Mouse (Mus musculus): ENCODE data around the gene Phrf1. TPM values are rescaled to one million over a fixed set of nuclear protein-coding genes. Genes with fewer than 3 reads are reported as not detected.

The Phrf1 gene
- polyA plus RNA-seq, 1 experiment from 2014 or later, result 67.1 TPM

GRCm38 (mm10) chr7:141268466-141269272 is 40.1 kb downstream of the Phrf1 start:
- WGBS, result 81% methylated on average over 24 of the region's 24 CpGs
- H3K4me3 ChIP-seq (ENCODE audit: low read depth, low read length), result no peak overlapping the region
- DNase-seq (ENCODE audit: low spot score) (no peak), ATAC-seq (ENCODE audit: low FRiP score) (no peak)
- H3K4me2 ChIP-seq (replicated peaks; ENCODE audit: low read depth, low read length), result no peak overlapping the region
- no peaks in the 10 kb centered on the region for H3K9me3 ChIP-seq (ENCODE audit: control insufficient read depth, low read length)
- H3K4me1 ChIP-seq (replicated peaks; ENCODE audit: control insufficient read depth, insufficient read depth, low read length), result 0 out of 2 replicates have a peak, but pooled peaks cover 3% of the 10 kb centered on the region
- H3K9ac ChIP-seq (ENCODE audit: low read depth, low read length), result no peak overlapping the region
- H3K36me3 ChIP-seq (ENCODE audit: control insufficient read depth, insufficient read depth, low read length), result no peaks in the 10 kb centered on the region
- H3K27me3 ChIP-seq (ENCODE audit: control insufficient read depth, insufficient read depth, low read length), result no peaks in the 10 kb centered on the region
- H3K27ac ChIP-seq (ENCODE audit: low read depth, low read length), result no peak overlapping the region

- no peaks in the 10 kb centered on the region for H3K27me3 ChIP-seq (ENCODE audit: control insufficient read depth, insufficient read depth, low read length)
- no peak overlapping the region for H3K4me3 ChIP-seq (ENCODE audit: low read depth, low read length)
- WGBS, result 81% methylated on average over 12 of the region's 14 CpGs
- DNase-seq (ENCODE audit: low spot score), result no peak
- 0 out of 2 replicates have a peak, but pooled peaks cover 3% of the 10 kb centered on the region for H3K4me1 ChIP-seq (replicated peaks; ENCODE audit: control insufficient read depth, insufficient read depth, low read length)
- no peaks in the 10 kb centered on the region for H3K36me3 ChIP-seq (ENCODE audit: control insufficient read depth, insufficient read depth, low read length)
- no peaks in the 10 kb centered on the region for H3K9me3 ChIP-seq (ENCODE audit: control insufficient read depth, low read length)
- H3K9ac ChIP-seq (ENCODE audit: low read depth, low read length), result no peak overlapping the region
- no peak overlapping the region for H3K27ac ChIP-seq (ENCODE audit: low read depth, low read length)
- no peak for ATAC-seq (ENCODE audit: low FRiP score)
- no peak overlapping the region for H3K4me2 ChIP-seq (replicated peaks; ENCODE audit: low read depth, low read length)
Observed at GRCm38 (mm10) chr7:141269273-141269545, 40.6 kb downstream of the Phrf1 start.

GRCm38 (mm10) chr7:141270631-141271030 is 42.0 kb downstream of the Phrf1 start:
- ATAC-seq (ENCODE audit: low FRiP score), result no peak
- no peaks in the 10 kb centered on the region for H3K9me3 ChIP-seq (ENCODE audit: control insufficient read depth, low read length)
- 81% methylated on average over 3 of the region's 3 CpGs for WGBS
- no peak overlapping the region for H3K9ac ChIP-seq (ENCODE audit: low read depth, low read length)
- H3K27ac ChIP-seq (ENCODE audit: low read depth, low read length), result no peak overlapping the region
- DNase-seq (ENCODE audit: low spot score), result no peak
- H3K4me1 ChIP-seq (replicated peaks; ENCODE audit: control insufficient read depth, insufficient read depth, low read length), result 0 out of 2 replicates have a peak, but pooled peaks cover 3% of the 10 kb centered on the region
- no peaks in the 10 kb centered on the region for H3K27me3 ChIP-seq (ENCODE audit: control insufficient read depth, insufficient read depth, low read length)
- no peaks in the 10 kb centered on the region for H3K36me3 ChIP-seq (ENCODE audit: control insufficient read depth, insufficient read depth, low read length)
- H3K4me3 ChIP-seq (ENCODE audit: low read depth, low read length), result no peak overlapping the region
- no peak overlapping the region for H3K4me2 ChIP-seq (replicated peaks; ENCODE audit: low read depth, low read length)

DNA sequence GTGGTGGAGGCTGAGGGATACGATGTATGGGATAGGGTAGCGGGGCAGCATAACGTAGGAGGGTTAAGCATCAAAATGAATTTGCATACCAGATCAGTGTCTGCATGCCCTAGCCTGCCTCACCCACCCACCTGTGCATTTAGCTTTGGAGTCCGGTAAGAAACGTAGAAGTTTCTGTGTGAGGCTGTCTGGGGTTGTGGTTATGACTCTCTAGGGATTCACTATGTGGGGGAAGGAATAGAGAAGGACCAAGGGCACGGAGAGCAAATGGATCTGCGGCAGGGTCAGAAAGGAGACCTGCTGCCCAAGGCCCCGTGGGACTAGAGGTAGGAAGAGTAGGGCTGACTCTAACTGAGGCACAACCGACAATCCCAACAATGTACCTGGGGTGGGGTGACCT is 46.8 kb downstream of the Phrf1 start:
- Histone ChIP-seq H3K27me3 (ENCODE audit: control insufficient read depth, insufficient read depth, low read length) (0 out of 2 replicates have a peak, but pooled peaks cover 3% of the 10 kb centered on the region), H3K9me3 (ENCODE audit: control insufficient read depth, low read length) (no peaks in the 10 kb centered on the region), H3K4me1 (replicated peaks; ENCODE audit: control insufficient read depth, insufficient read depth, low read length) (peaks cover 5% of the 10 kb centered on the region; the same call in 1 of the 2 replicates), H3K27ac (ENCODE audit: low read depth, low read length) (no peak overlapping the region), H3K4me2 (replicated peaks; ENCODE audit: low read depth, low read length) (no peak overlapping the region), H3K9ac (ENCODE audit: low read depth, low read length) (no peak overlapping the region), H3K4me3 (ENCODE audit: low read depth, low read length) (no peak overlapping the region), H3K36me3 (ENCODE audit: control insufficient read depth, insufficient read depth, low read length) (no peaks in the 10 kb centered on the region)
- ATAC-seq (ENCODE audit: low FRiP score) (no peak), DNase-seq (ENCODE audit: low spot score) (no peak)
- WGBS, result 88% methylated on average over 9 of the region's 9 CpGs

- 0 out of 2 replicates have a peak, but pooled peaks cover 3% of the 10 kb centered on the region for H3K27me3 ChIP-seq (ENCODE audit: control insufficient read depth, insufficient read depth, low read length)
- H3K9me3 ChIP-seq (ENCODE audit: control insufficient read depth, low read length), result no peaks in the 10 kb centered on the region
- DNase-seq (ENCODE audit: low spot score) (no peak), ATAC-seq (ENCODE audit: low FRiP score) (no peak)
- H3K27ac ChIP-seq (ENCODE audit: low read depth, low read length), result no peak within 1 kb of the TSS
- H3K4me1 ChIP-seq (replicated peaks; ENCODE audit: control insufficient read depth, insufficient read depth, low read length), result peaks cover 5% of the 10 kb centered on the region; the same call in 1 of the 2 replicates
- H3K4me2 ChIP-seq (replicated peaks; ENCODE audit: low read depth, low read length), result no peak within 1 kb of the TSS
- no peaks in the 10 kb centered on the region for H3K36me3 ChIP-seq (ENCODE audit: control insufficient read depth, insufficient read depth, low read length)
- no peak within 1 kb of the TSS for H3K9ac ChIP-seq (ENCODE audit: low read depth, low read length)
- WGBS, result 68% methylated on average over 11 of the region's 11 CpGs
- no peak within 1 kb of the TSS for H3K4me3 ChIP-seq (ENCODE audit: low read depth, low read length)
Observed at GRCm38 (mm10) chr7:141276546-141276945, 48.0 kb downstream of the Phrf1 start, which contains the start of gene Cdhr5. TSS of gene Cdhr5 (minus strand) at chr7:141276786.

GRCm38 (mm10) chr7:141277701-141278678 is 49.4 kb downstream of the Phrf1 start:
- Histone ChIP-seq H3K9ac (ENCODE audit: low read depth, low read length) (no peak overlapping the region), H3K4me3 (ENCODE audit: low read depth, low read length) (no peak overlapping the region), H3K27me3 (ENCODE audit: control insufficient read depth, insufficient read depth, low read length) (0 out of 2 replicates have a peak, but pooled peaks cover 3% of the 10 kb centered on the region), H3K4me2 (replicated peaks; ENCODE audit: low read depth, low read length) (no peak overlapping the region; the same call in 1 of the 2 replicates), H3K4me1 (replicated peaks; ENCODE audit: control insufficient read depth, insufficient read depth, low read length) (peaks cover 5% of the 10 kb centered on the region; the same call in 1 of the 2 replicates), H3K36me3 (ENCODE audit: control insufficient read depth, insufficient read depth, low read length) (no peaks in the 10 kb centered on the region), H3K9me3 (ENCODE audit: control insufficient read depth, low read length) (no peaks in the 10 kb centered on the region), H3K27ac (ENCODE audit: low read depth, low read length) (no peak overlapping the region)
- ATAC-seq (ENCODE audit: low FRiP score) (no peak), DNase-seq (ENCODE audit: low spot score) (no peak)
- WGBS, result 78% methylated on average over 11 of the region's 11 CpGs

DNA sequence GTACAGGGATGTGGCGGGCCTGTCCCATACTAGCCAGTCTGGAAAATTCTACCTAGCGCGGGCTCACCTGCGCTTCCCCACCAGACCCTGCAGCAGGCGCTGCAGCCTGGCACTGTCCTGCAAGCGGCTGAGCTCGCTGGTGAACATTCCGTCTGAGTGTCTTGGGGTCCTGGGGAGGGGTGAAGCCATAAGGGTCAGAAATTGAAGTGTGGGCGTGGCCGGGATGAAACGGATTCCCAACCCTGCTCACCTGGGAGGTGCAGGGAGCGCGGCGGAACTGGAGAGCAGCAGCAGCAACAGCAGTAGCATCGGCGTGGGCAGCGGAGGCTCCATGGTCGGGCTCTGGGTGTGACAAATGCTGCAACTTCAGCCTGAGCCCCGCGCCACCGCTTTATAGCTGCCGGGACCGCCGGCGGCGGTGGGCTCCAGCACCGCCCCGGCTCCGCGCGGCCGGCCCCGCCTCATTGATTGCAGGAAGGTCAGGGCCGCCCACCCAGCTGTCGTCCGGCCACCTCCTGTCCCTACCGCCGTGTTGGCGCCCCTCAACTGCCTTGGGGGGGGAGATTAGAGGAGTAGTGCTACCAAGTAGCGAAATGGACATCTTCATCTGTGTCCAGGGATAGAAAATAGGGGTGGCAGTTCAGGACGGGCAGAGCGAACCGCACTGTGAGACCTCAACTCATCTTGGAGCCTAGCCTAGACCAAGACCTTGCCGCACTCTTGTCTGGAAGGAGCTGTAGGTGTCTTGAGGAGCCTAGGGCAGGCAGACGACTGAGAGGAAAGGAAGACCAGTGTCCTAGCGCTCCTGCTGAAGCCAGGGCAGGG is 50.4 kb downstream of the Phrf1 start, which contains the start of gene Sct:
Gene Sct (minus strand): TSS at position 368 of the 825 bp plus-strand sequence.
- H3K4me3 ChIP-seq (ENCODE audit: low read depth, low read length), result peak within 1 kb of the TSS; percentile 38
- no peak within 1 kb of the TSS for H3K27ac ChIP-seq (ENCODE audit: low read depth, low read length)
- H3K27me3 ChIP-seq (ENCODE audit: control insufficient read depth, insufficient read depth, low read length), result 0 out of 2 replicates have a peak, but pooled peaks cover 3% of the 10 kb centered on the region
- DNase-seq (ENCODE audit: low spot score) (peak; percentile 72), ATAC-seq (ENCODE audit: low FRiP score) (peak; percentile 73)
- H3K9ac ChIP-seq (ENCODE audit: low read depth, low read length), result peak within 1 kb of the TSS; percentile 39
- WGBS, result 2% methylated on average over 42 of the region's 46 CpGs
- H3K4me2 ChIP-seq (replicated peaks; ENCODE audit: low read depth, low read length), result peak within 1 kb of the TSS; percentile 87
- H3K4me1 ChIP-seq (replicated peaks; ENCODE audit: control insufficient read depth, insufficient read depth, low read length), result peaks cover 5% of the 10 kb centered on the region; the same call in 1 of the 2 replicates
- no peaks in the 10 kb centered on the region for H3K9me3 ChIP-seq (ENCODE audit: control insufficient read depth, low read length)
- no peaks in the 10 kb centered on the region for H3K36me3 ChIP-seq (ENCODE audit: control insufficient read depth, insufficient read depth, low read length)

GRCm38 (mm10) chr7:141281442-141281841 is 52.9 kb downstream of the Phrf1 start:
- Histone ChIP-seq H3K4me1 (replicated peaks; ENCODE audit: control insufficient read depth, insufficient read depth, low read length) (peaks cover 5% of the 10 kb centered on the region; the same call in 1 of the 2 replicates), H3K27ac (ENCODE audit: low read depth, low read length) (no peak overlapping the region), H3K27me3 (ENCODE audit: control insufficient read depth, insufficient read depth, low read length) (0 out of 2 replicates have a peak, but pooled peaks cover 3% of the 10 kb centered on the region), H3K9me3 (ENCODE audit: control insufficient read depth, low read length) (no peaks in the 10 kb centered on the region), H3K9ac (ENCODE audit: low read depth, low read length) (no peak overlapping the region), H3K4me2 (replicated peaks; ENCODE audit: low read depth, low read length) (no peak overlapping the region), H3K4me3 (ENCODE audit: low read depth, low read length) (no peak overlapping the region), H3K36me3 (ENCODE audit: control insufficient read depth, insufficient read depth, low read length) (no peaks in the 10 kb centered on the region)
- no peak for ATAC-seq (ENCODE audit: low FRiP score)
- WGBS, result 52% methylated on average over 6 of the region's 6 CpGs
- DNase-seq (ENCODE audit: low spot score), result no peak
